Mouse (Mus musculus) spleen, postnatal 36 days (tissue): Measurements from ENCODE around the gene Il4i1.

Experiments used
- DNase-seq, 2 experiments: peaks; one replicate each; pipeline ENCODE4 v3.0.0; 2022; ENCODE audit warnings: low spot score in 2 of 2, mixed read lengths in 1 of 2

Il4i1 gene

DNA sequence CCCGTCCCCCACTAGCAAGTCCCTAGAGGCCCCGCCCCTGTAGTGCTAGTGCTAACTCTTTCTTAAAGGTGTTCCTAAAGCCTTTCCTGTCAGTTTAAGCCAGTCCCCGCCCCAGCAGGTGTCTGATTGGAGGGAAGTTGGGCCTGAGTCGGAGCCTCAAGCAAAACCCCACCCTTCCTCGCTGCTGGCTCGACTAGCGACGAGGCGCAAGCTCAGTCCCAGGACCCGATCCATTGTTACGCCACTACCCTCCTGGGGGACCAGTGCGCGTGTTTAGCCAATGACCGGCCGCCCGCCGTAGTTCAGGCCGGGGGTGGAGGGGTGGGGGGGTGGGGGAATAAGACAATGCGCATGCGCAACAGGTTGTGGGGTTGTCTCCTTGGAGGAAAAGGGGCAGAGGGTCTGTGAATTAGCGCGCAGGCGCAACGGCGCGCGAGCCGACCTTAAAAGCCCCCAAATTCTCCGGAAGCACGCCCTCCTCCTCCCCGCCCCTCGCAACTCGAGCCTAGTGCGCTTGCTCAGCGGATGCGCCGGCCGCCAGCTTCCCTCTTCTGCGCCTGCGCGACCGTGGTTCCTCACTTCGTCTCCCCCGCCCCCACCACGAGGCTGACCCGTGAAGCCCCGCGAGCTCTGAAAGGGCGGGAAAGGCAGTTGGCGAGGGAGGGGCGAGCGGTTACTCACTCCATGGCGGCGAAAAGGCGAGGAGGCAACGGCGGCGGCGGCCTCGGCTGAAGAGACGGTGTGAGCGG is at the start of gene Il4i1, which contains the start of gene Nup62:
Il4i1 (plus strand) TSS at position 667 of the 749 bp plus-strand sequence.
Nup62 (plus strand) TSS at position 368 of the 749 bp plus-strand sequence.
- DNase-seq: peak; percentile 99 to 100

DNA sequence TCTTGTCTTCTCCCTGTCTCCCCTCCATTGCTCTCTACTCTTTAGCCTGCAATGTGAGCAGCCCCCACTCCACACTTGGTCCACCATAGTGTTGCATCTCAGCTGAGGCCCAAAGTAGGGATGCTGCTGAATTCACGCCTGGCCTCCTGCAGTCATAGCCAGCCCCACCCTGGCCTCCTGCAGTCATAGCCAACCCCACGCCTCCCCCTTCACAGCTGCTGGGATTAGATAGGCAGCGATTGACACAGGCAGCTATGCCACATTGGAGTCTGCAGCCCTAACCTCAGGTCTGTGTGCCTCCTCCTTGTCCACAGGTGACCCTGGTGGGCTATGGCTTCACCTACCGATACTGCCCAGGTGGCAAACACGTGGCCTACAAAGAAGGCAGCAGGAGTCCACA is 48.1 kb upstream of the Il4i1 start:
- DNase-seq: peak; percentile 21 to 40

DNA sequence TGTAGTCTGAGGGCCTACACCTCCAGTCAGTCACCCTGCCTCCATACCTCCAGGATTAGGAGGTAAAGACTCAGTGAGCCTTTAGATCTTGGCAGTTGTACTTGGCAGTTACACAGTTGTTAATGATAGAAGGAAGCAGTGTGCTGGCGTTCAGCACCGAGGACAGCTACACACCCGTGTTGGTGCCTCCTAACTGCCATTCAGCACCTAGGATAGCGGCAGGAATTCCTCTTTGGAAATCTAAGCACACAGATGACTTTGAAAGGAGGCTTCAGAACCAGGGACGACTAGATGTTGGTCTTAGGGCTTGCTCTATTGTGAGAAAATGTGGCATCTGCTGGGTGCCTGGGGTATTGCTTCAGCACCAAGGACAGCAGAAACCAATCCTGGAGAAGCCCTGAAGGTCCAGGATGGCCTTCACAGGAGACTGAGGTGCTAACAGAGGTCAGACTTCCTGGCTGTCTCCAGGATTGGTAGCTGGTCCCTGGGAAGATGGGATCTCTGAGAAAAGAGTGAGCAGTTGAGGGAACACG is 46.1 kb upstream of the Il4i1 start:
- DNase-seq: peak in 1 of 2 experiments; percentile 10

DNA sequence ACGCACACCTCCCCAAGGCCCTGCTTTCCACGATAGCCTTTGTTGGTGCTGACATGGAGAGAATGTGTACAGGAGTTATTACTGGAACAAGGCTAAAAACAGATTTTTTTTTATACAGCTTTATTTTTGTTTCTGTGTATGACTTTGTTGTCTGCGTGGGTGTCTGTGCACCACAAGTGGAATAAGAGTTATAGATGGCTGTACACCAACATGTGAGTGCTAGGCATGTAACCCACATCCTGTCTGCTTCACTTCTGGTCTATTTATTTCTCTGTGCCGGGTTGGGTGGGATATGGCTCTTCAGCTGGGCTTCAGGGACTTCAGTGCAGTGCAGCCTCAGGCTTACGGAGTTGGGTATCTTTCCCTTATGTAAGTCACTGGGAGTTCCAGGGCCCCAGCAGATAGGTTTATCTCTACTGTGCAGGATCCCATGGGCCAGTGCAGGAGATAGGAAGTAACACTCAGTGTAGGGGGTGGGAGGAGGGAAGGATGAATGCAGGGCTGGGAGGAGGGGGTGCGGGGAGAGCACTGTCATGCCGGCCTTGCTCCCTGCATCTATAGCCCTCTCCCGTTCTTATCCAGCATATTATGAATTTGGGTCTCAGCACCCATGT is 43.5 kb upstream of the Il4i1 start:
- peak; percentile 13 to 34 for DNase-seq

DNA sequence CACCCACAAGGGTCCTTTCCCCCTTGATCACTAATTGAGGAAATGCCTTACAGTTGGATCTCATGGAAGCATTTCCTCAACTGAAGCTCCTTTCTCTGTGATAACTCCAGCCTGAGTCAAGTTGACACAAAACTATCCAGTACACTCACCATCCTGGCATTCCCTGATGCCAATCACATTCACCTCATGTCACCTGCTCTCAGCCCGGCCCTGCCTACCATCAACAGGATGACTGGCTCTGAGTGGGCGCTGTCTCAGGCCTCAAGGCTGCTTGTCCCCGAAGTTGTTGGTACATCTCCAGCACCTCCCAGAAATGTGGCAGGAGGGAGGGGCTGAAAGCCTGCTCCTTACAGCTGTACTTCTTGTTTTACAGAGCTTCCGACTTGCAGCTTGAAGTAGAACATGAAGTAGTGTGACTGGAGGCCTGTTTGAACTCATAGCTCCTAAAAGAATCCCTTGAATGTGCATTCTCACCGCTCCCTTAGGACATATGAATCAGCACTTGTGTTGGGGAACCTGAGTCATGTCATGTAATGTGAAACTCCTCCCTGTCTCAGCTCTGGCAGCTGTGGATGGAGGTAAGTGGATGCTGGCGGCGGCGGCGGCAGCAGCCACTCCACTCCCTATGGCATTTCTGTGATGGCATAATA is 39.2 kb upstream of the Il4i1 start:
- no peak for DNase-seq

DNA sequence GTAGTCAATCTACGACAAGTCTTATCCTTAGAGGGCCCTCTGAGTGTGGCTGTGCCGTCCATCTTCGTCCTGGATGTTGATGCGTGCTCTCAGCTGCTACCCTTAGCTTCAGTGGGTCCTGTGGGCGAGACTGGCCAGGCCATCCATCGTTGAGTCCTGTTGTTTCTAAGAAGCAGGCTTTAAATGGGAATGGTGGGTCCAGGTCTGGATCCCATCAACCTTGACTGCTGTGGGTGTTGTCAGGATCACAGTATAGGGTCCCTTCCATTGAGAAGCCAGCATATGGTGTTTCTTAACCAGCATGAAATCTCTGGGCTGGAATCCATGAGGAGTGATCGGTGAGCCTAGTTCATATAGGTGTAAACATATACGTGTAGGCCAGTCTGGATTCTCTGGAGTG is 36.1 kb upstream of the Il4i1 start:
- DNase-seq: no peak

DNA sequence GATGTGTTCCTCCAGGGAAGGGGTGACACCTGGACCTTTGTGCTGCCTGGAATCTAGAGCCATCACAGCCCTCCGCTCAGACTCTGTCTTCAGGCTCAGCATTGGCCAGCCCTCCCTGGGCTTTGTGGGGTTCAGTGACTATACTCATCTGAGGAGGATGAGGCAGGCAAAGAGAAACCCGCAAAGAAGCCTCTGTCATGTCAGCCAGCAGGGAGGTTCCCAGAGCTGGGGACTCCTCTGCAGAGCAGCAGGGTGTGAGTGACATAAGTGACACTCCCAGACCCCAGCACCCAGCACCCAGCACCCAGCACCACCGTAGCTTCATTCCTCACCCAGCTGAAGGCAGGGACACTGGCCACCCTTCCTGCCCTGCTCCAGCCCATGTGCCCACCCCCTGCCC is 26.7 kb upstream of the Il4i1 start:
- no peak for DNase-seq

DNA sequence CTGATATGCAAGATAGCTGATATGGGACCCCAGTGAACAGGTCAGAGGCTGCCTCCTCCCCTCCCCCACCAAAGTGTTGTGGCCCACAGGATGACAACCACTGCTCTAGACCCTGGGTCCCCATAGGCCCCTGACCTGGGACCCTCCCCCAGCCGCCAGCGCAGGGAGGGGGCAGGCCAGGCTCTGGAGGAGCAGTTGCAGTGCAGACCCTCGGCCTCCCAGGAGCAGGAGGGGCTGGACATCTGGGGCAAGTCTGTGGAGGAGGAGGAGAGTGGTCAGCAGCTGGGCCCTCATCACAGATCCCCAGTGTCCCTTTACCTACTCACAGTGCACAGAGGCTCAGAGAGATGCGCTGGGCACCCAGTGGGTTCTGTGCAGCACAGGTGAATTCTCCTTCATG is 26.1 kb upstream of the Il4i1 start:
- DNase-seq: no peak

DNA sequence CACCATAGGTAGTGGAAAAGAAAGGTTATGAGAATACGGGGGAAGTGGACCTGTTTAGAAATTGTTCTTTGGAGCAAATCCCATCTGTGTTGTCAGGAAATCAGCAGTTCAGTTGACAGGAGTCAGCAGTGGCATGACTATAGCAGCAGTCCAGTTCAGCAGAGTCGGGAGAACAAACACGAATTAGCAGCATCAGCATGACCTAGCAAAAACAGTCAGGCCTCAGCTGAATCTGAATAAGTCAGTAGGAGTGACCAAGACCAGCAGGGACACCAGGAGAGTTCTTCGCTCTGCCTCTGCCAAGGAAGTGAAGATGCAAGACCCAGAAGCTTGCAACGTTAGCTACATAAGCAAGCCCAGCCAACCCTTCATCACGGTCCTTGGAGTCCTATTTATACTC is 23.4 kb upstream of the Il4i1 start:
- no peak for DNase-seq

DNA sequence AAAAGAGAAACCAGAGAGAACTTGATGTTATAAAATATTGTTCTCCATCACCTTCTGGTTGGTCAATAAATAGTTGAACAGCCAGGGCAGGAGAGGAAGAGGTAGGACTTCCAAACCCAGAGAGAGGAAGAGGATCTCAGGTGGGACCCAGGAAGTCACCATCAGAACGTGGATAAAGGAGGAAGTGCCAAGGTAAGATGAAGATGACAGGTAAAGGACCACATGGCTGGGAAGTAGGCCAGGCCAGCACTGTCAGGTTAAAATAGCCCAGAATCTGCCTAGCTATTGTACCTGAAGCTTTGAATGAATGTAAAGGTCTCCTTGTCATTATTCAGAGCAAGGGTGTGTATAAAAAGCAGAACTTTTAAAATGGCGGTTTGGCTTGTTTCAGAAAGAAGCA is 7.3 kb upstream of the Il4i1 start:
- no peak for DNase-seq

DNA sequence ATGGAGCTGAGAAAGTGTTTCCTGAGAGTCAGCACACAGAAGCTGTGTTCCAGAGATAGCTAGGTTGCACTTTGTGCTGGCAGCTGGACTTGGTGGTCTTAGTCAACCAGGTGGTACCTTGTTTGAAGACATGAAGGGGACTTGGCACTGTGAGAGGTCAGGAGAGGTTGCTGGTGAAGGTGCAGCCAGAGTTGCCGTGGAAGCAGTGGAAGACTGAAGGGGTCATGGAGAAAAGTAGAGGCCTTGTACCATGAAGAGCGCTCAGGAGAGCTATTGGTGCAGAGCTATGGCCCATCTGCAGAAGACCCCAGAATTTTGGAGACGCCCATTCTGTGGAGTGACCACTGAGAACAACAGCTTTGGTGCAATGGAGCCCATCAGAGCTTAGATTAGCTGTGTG is 6.7 kb upstream of the Il4i1 start:
- DNase-seq: no peak

DNA sequence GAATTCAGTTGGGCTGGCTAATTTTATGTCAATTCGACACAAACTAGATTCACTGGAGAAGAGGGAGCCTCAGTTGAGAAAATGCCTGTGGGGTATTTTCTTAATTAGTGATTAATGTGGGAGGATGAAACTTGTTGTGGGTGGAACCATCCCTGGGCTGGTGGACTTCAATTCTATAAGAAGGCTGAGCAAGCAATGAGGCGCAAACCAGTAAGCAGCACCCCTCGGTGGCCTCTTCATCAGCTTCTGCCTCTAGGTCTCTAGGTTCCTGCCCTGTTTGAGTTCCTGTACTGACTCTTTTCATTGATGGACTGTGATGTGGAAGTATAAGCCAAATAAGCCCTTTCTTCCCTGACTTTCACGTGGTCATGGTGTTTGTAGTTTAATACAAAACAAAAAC is 5.8 kb upstream of the Il4i1 start:
- no peak for DNase-seq

DNA sequence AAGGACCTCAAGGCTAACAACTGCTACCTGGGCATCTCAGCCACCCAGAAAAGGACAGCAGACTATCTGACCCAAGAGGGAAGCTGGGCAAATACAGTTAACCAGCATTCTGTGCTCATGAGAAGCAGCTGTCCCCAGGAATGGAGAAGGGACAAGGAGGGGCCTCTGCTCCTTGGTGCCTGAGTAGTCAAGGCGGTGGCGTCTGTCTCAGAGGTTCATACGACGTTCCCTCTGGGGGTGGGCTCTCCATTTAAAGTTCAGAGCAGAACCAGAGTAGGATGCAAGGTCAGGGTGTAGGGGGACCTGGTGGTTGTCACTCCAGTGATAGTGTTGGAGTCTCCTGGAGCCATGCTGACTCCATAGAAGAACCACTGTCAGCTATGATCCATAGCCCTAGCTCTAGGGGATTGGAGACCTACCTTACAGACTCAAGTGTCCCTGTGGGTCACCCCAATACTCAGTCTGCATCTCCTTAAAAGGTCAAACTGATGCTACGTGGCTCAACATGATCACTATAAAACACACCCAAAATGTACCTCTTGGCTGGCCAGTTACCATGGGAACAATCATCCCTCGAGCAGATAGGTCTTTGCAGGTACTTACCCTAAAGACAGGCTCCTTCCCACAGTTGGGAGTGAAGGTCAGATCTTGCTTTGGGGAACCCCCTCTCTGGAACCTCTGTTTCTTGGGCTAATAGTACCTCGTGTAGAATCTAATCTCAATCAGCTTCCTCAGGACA is 5.2 kb upstream of the Il4i1 start:
- DNase-seq: no peak

DNA sequence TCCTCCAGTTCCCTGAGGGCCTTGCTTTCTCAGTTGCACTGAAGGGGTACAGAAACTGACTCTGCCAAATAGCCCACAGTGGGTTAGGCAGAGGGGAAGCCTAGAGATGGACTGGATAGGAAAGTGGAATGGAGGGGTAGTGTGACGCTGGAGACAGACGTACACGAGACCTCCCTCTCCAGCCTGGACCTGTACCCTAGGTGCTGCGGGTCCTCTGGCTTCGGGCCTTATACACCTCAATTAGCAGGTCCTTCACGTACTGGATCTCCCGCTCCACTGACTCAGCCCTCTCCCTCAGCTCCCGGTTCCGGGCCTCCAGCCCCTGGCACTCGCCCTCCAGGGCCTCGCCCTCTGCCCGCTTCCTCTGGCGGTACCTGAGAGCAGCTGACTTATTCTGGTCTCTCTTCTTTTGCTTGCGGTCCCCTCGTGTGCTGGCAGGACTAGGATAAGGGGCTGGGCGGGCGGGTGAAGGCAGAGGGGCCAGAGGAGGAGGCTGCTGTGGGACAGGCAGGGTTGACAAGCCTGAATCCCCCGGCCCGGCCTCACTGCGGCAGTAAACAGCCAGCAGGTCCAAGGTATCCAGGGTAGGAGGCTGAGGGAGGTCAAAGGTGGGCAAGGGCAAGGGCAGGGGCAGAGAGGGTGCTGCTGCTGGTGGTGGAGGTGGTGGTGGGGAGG is 3.4 kb upstream of the Il4i1 start:
- DNase-seq: no peak

DNA sequence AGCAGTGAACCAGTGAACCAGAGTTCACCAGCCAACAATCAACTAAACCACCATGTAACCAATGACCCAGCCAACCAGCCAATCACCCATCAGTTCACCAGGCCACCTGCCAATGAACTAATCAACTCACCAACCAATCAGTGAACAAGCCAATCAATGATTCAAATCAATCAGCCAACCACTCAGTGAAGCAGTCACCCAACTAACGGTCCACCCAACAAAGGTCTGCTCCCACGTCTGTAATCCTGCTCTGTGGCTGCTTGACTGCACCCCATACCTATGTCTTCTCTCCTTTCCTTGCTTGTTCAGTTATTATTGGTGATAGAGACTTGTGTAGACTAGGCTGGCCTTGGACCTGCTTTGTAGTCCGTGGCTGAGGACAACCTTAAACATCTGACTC is 2.2 kb upstream of the Il4i1 start:
- no peak for DNase-seq

DNA sequence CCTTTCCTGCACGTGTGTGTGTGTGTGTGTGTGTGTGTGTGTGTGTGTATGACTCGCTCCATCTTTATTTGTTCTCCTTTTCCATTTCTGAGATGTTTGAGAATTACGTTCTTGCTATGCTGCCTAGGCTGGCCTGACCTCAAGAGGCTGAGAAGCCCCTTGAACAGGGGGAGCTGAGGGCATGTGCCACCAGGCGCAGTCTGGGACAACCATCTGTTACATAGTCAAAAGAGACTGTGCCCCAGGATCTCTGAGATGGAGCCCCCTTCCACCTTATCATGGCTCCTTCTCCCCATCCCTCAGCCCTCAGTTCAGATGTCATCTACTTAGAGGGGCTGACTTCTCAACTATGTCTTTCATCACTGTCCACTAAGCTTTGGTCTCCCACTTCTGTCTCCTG is 1.8 kb upstream of the Il4i1 start:
- no peak for DNase-seq

DNA sequence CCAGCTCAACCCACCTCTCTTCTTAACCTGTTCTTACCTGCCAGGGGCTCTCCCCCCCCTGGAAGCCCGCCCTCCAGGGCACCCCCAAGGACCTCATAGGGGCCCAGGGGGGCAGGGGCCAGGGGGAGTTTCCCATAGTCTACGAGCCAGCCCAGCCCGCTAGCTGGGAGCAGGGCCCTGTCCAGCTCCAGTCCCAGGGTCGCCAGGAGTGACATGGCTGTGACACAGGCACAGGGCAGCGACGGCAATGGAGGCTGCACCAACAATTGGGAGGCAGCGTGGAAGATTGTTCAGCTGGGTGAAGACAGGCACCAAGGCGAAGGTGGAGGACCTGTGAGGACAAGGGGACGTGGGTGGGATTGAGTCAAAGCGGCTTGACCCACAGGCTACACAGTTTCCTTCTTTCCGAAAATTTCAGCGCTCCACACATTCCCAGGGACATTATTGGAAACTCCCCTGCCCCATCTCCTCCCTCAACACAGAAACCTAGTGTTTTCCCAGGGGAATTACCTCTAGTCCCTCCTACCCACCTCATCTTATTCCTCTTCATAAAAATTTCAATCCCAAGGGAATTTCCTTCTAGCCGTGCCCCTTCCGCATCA is 1.1 kb upstream of the Il4i1 start:
- no peak for DNase-seq

DNA sequence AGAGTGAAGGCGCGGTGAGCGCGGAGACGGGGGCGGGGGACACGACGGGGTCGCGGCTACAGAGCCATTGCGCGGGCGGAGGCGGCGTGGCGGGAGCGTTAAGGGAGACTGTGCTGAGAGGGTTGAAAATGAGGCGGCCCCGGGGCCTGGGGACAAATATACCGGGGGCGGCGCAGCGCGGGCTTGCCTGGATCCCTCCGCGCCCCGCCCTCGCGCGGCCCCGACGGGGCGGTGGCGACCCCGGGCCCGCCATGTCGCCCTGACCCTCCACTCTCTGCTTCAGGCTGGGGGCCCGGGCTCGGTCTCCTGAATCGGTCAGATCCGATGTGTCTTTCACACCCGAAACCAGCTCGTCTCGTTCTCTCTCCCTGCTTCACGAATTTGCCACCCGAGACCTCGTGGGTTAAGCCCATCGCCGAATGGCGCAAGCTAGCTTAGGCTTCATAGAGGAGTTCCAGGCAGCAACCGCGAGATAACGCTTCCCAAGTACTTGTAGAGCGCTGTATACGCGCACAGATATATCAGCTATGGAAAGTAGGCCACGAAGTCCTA is 359 bp downstream of the Il4i1 start, which contains the start of gene Atf5:
Atf5 (minus strand) TSS at position 189 of the 552 bp plus-strand sequence.
- DNase-seq: peak in 1 of 2 experiments; percentile 47

DNA sequence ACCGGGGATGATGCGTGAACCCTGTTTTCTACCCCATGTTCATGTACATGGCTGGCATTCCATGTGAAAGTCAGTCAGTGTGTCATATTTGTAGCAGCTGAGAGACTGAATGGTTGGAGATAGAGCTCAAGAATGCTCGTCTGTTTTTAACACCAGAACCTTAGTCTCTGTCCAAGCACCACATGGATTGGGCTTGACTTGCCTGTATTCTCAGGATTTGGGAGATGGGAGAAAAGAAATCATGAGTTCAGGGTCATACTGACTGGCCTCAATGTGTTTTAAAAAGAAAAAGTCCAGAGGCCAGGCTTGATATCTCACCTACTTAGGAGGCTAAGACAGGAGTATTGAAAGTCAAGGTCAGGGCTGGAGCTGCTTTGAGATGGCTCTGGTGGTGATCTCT is 1.3 kb downstream of the Il4i1 start:
- no peak for DNase-seq

DNA sequence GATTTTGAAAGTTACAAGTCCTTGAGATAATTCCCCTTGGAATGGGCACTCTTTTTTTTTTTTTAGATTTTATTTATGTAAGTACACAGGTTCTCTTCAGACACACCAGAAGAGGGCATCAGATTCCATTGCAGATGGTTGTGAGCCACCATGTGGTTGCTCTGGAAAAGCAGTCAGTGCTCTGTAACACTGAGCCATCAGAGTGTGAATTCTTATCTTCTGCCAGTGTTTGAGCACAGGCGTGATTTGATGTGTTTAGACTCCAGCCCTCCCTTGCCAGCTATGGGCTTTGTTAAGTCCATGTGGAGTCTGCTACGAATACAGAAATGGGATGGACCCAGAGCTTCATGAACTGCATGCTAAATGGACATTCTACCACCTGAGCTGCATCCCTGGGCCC is 2.0 kb downstream of the Il4i1 start:
- no peak for DNase-seq
